Mouse (Mus musculus): ENCODE results near the gene Sspn.

DNA sequence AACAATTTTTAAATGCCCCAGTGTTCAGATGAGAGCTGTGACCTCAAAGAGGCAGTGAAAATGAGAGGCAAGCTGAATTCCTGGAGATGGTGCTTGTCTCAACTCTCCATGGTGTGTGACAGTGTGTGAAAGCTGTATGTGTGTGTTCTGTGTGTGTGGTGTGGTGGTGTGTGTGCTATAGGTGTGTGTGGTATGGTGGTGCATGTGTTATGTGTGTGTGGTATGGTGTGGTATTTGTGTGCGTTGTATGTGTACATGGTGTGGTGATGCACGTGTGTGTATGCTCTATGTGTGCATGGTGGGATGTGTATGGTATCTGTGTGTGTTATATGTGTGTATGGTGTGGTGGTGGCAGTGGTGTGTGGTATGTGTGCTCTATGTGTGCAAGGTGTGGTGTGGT is 16.0 kb upstream of the Sspn start:
- TF ChIP-seq CTCF (IDR thresholded peaks at IDR 0.05; ENCODE audit: low read depth, low read length) (no peak), POLR2A (IDR thresholded peaks at IDR 0.05; ENCODE audit: insufficient read depth, low read length) (no peak), EP300 (IDR thresholded peaks at IDR 0.05; ENCODE audit: insufficient read depth, low read depth, low read length) (no peak)

All from ES-Bruce4 (cell line).